Mouse (Mus musculus) kidney, postnatal 14 days (tissue): Measurements from ENCODE around the gene Sox14.

Source experiments
- DNase-seq: peaks from one replicate; pipeline ENCODE4 v3.0.0; 2022; ENCODE audit warnings: mixed read lengths

Sox14 gene

GRCm38 (mm10) chr9:99875618-99876372 lies at the start of gene Sox14:
Gene Sox14 (minus strand): TSS chr9:99876170.
- peak; percentile 19 for DNase-seq

- DNase-seq = no peak
Observed at GRCm38 (mm10) chr9:99879311-99879710, 3.3 kb upstream of the Sox14 start.

GRCm38 (mm10) chr9:99878588-99878987 lies 2.6 kb upstream of the Sox14 start:
- DNase-seq = no peak

- no peak for DNase-seq
Observed at GRCm38 (mm10) chr9:99877056-99877546, 1.1 kb upstream of the Sox14 start.

- DNase-seq = no peak
Observed at GRCm38 (mm10) chr9:99876373-99877055, 544 bp upstream of the Sox14 start.

- DNase-seq = no peak
Observed at GRCm38 (mm10) chr9:99874735-99875617, 994 bp downstream of the Sox14 start.

- DNase-seq = no peak
Observed at GRCm38 (mm10) chr9:99873721-99874120, 2.2 kb downstream of the Sox14 start.

- no peak for DNase-seq
Observed at GRCm38 (mm10) chr9:99873116-99873620, 2.8 kb downstream of the Sox14 start.

- no peak for DNase-seq
Observed at GRCm38 (mm10) chr9:99872204-99873115, 3.5 kb downstream of the Sox14 start.

- no peak for DNase-seq
Observed at GRCm38 (mm10) chr9:99871556-99872203, 4.3 kb downstream of the Sox14 start.

- DNase-seq = no peak
Observed at GRCm38 (mm10) chr9:99870780-99871555, 5.0 kb downstream of the Sox14 start.

GRCm38 (mm10) chr9:99869936-99870779 lies 5.8 kb downstream of the Sox14 start:
- DNase-seq = no peak

GRCm38 (mm10) chr9:99869275-99869674 lies 6.7 kb downstream of the Sox14 start:
- no peak for DNase-seq

- DNase-seq = peak; percentile 12
Observed at GRCm38 (mm10) chr9:99868606-99869005, 7.4 kb downstream of the Sox14 start.

GRCm38 (mm10) chr9:99868054-99868453 lies 7.9 kb downstream of the Sox14 start:
- DNase-seq = no peak

- no peak for DNase-seq
Observed at GRCm38 (mm10) chr9:99862936-99863335, 13.0 kb downstream of the Sox14 start.

- no peak for DNase-seq
Observed at GRCm38 (mm10) chr9:99854486-99854885, 21.5 kb downstream of the Sox14 start.

GRCm38 (mm10) chr9:99853356-99853755 lies 22.6 kb downstream of the Sox14 start:
- DNase-seq = no peak

GRCm38 (mm10) chr9:99850354-99850753 lies 25.6 kb downstream of the Sox14 start:
- no peak for DNase-seq
